Mouse (Mus musculus) heart, embryonic 10.5 days (tissue): ENCODE data around the gene Fcgrt. TPM values are rescaled to one million over a fixed set of nuclear protein-coding genes. Genes with fewer than 3 reads are reported as not detected.
"Not testable (repeated sequence)": the region's sequence is repeated elsewhere in the genome, so short reads cannot be mapped to it uniquely, and the experiment has no call there.

Source experiments
- DNase-seq: peaks from one replicate; pipeline ENCODE4 v3.0.0-alpha.2; 2017; ENCODE audit warnings: low spot score
- H3K27ac ChIP-seq: fragments of 300-500 bp; sonication (generic); 2 replicates; pipeline ENCODE4 v1.5.1; 2016; ENCODE audit warnings: mild to moderate bottlenecking
- H3K27me3 ChIP-seq: fragments of 300-500 bp; sonication (generic); 2 replicates; pipeline ENCODE4 v1.6.1; 2016; ENCODE audit warnings: mild to moderate bottlenecking; ENCODE audit not compliant: poor library complexity, insufficient read depth, severe bottlenecking
- H3K36me3 ChIP-seq: fragments of 300-500 bp; sonication (generic); 2 replicates; pipeline ENCODE4 v1.6.1; 2016; ENCODE audit warnings: mild to moderate bottlenecking, moderate library complexity
- H3K4me1 ChIP-seq: fragments of 300-500 bp; sonication (generic); 2 replicates; pipeline ENCODE4 v1.6.1; 2016; ENCODE audit warnings: mild to moderate bottlenecking
- H3K4me3 ChIP-seq: fragments of 300-500 bp; sonication (generic); 2 replicates; pipeline ENCODE4 v1.5.1; 2016; ENCODE audit warnings: mild to moderate bottlenecking, moderate library complexity
- H3K9me3 ChIP-seq: fragments of 300-500 bp; sonication (generic); 2 replicates; pipeline ENCODE4 v1.6.1; 2016; ENCODE audit warnings: mild to moderate bottlenecking, moderate library complexity
- WGBS: fragments of 180-500 bp; shearing (Covaris S2); methylation state at CpG from one replicate; pipeline ENCODE4 v1.1.7; 2016; 5-methylcytosine and 5-hydroxymethylcytosine counted together
- polyA plus RNA-seq: library from polyadenylated mRNA; unstranded; fragments of >200 nt; fragmentation: Nextera tagmentation; extraction: Ambion mirVana; gene quantifications from 2 replicates; pipeline ENCODE4 v1.2.1, GENCODE M21; 2016

Gene Fcgrt
- 7.8 and 10.2 TPM in 2 replicates for polyA plus RNA-seq

DNA sequence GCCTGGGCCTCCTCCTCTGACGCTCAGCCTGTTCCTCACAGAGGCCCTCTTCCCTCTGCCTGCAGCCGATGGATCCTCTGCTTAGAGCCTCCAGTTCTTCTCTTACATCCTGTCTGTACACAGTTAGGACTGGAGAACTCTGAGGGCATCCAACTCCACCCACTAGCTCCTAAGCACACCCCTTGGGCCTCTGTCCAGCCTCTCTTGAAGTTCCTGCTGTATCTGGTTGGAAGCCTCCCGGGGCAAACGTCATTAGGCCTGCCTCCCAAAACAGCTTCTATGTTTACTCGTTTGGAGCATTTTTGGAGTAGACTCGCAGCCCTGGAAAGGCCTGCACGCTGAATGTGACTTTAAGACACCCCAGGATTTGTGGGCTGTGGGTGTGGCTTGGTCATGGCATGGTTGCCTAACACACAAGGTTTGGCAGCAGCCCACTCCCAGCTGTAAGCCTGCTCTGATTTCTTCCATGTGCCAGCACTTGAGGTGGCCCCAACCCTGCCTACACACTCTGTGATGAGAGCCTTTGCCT is at the start of gene Fcgrt:
Gene Fcgrt (minus strand): TSS at position 200 of the 529 bp plus-strand sequence.
- H3K36me3 ChIP-seq = no peaks in the 10 kb centered on the region
- peaks cover 20% of the 10 kb centered on the region for H3K4me1 ChIP-seq
- peak within 1 kb of the TSS; percentile 69 for H3K27ac ChIP-seq
- H3K27me3 ChIP-seq = no peaks in the 10 kb centered on the region
- 60% methylated on average over 7 of the region's 7 CpGs for WGBS
- 0 out of 2 replicates have a peak within 1 kb of the TSS, but pooled peaks have one; percentile 19 for H3K4me3 ChIP-seq
- no peak for DNase-seq
- no peaks in the 10 kb centered on the region for H3K9me3 ChIP-seq

DNA sequence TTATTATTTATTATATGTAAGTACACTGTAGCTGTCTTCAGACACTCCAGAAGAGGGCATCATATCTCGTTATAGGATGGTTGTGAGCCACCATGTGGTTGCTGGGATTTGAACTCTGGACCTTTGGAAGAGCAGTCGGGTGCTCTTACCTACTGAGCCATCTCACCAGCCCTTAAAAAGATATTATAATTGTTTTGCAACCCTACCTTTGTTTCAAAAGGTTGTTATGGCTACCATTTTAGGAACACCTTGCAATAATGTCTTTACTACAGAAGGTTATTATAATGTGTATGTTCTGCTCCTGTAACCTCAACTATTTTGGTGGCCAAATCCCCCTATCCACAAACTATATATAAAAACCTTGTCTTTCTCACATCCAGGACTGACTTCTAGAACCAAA is 49.4 kb upstream of the Fcgrt start:
- Histone ChIP-seq H3K4me3 (peak overlapping the region; percentile 77; the same call in 1 of the 2 replicates), H3K4me1 (peaks cover 30% of the 10 kb centered on the region), H3K36me3 (peaks cover 13% of the 10 kb centered on the region), H3K27ac (peak overlapping the region; percentile 96; the same call in 1 of the 2 replicates)
- H3K9me3 ChIP-seq, DNase-seq, H3K27me3 ChIP-seq: not testable (repeated sequence)
- WGBS = 87% methylated on average over 2 of the region's 2 CpGs

- 68% methylated on average over 11 of the region's 11 CpGs for WGBS
- Histone ChIP-seq H3K27ac (no peak overlapping the region), H3K4me3 (no peak overlapping the region), H3K36me3 (peaks cover 19% of the 10 kb centered on the region), H3K27me3 (no peaks in the 10 kb centered on the region), H3K9me3 (no peaks in the 10 kb centered on the region), H3K4me1 (peaks cover 33% of the 10 kb centered on the region)
- no peak for DNase-seq
These were observed 47.7 kb upstream of the Fcgrt start for GRCm38 (mm10) chr7:45151303-45151702.

DNA sequence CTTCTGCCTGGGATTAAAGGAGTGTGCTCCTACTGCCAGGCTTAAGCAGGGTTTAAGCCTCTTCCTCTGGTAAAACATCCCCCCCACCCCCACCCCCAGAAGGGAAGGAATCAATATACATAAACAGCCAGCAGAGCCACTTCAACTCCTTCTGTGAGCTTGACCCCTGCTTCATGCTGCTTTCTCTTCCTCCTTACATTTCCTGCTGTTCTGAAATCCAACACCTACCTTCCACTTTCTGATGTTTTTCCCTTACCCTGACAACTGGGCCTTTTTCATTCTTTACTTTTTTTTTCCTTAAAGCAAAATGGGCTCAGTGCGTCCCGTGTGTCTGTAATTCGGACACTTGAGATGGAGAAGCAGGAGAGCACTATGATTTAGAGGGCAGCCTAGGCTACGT is 46.7 kb upstream of the Fcgrt start:
- peak overlapping the region; percentile 63 for H3K27ac ChIP-seq
- peaks cover 29% of the 10 kb centered on the region for H3K36me3 ChIP-seq
- H3K27me3 ChIP-seq = no peaks in the 10 kb centered on the region
- H3K4me1 ChIP-seq = peaks cover 33% of the 10 kb centered on the region
- no peaks in the 10 kb centered on the region for H3K9me3 ChIP-seq
- H3K4me3 ChIP-seq = no peak overlapping the region
- no peak for DNase-seq
- WGBS = 59% methylated on average over 4 of the region's 4 CpGs

- 60% methylated on average over 6 of the region's 6 CpGs for WGBS
- Histone ChIP-seq H3K9me3 (no peaks in the 10 kb centered on the region), H3K4me3 (no peak overlapping the region), H3K27ac (no peak overlapping the region; the same call in 1 of the 2 replicates), H3K27me3 (no peaks in the 10 kb centered on the region), H3K4me1 (peaks cover 27% of the 10 kb centered on the region; the same call in 1 of the 2 replicates), H3K36me3 (peaks cover 36% of the 10 kb centered on the region)
- no peak for DNase-seq
These were observed 45.9 kb upstream of the Fcgrt start for GRCm38 (mm10) chr7:45149545-45149944.

DNA sequence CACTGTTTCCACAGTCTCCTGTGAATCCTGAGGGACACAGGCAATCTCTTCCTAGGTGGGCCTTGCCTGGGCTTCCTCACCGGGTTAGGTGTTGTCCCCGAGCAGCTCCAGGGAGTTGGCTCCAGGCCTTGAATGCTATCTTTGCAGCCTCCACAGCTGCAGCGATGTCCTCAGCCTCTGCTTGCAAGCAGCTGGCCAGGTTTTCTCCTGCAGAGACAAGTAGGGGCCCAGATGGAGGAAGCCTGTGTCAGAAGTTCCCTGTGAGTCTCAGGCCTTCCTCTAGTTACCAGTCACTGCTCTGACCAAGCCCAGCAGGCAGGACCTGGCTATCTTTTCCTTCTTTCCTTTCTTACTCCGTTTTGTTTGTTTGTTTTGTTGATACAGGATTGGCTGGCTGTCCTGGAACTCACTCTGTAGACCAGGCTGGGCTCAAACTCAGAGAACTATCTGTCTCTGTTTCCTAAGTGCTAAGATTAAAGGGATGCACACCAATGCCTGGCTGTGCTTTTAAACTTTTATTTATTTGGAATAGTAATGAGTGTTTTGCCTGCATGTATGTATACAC is 45.0 kb upstream of the Fcgrt start:
- H3K36me3 ChIP-seq = peaks cover 44% of the 10 kb centered on the region
- 37% methylated on average over 4 of the region's 4 CpGs for WGBS

GRCm38 (mm10) chr7:45147899-45148298 is 44.2 kb upstream of the Fcgrt start:
- H3K4me3 ChIP-seq = no peak overlapping the region
- no peak for DNase-seq
- H3K4me1 ChIP-seq = peaks cover 23% of the 10 kb centered on the region; the same call in 1 of the 2 replicates
- no peaks in the 10 kb centered on the region for H3K9me3 ChIP-seq
- peaks cover 51% of the 10 kb centered on the region for H3K36me3 ChIP-seq
- WGBS = 74% methylated on average over 11 of the region's 11 CpGs
- 0 out of 2 replicates have a peak overlapping the region, but pooled peaks have one; percentile 62 for H3K27ac ChIP-seq
- no peaks in the 10 kb centered on the region for H3K27me3 ChIP-seq

More for the DNA sequence above, 45.0 kb upstream of the Fcgrt start:
- no peak for DNase-seq
- Histone ChIP-seq H3K4me3 (no peak overlapping the region), H3K27ac (peak overlapping the region; percentile 62), H3K9me3 (no peaks in the 10 kb centered on the region), H3K27me3 (no peaks in the 10 kb centered on the region), H3K4me1 (peaks cover 25% of the 10 kb centered on the region; the same call in 1 of the 2 replicates)

DNA sequence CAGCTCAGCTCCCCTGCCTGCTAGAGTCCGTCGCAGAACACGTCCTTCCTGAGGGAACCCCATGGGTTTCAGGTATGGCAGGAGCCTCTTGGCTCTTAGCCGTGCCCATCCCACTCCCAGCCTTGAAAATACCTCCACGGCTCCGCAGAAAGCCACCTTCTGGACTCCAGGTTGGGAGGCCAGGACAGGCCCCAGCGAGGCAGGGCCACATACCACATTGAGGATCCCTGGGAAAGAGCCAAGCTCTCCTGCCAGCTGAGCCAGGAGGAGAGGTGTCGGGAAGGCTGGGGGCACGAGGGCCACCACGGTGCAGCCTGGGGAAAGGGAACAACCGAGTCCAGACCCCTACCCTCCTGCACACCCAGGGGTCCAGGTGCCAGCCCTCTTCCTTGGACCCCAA is 43.6 kb upstream of the Fcgrt start:
- no peak overlapping the region for H3K27ac ChIP-seq
- peaks cover 57% of the 10 kb centered on the region for H3K36me3 ChIP-seq
- 87% methylated on average over 11 of the region's 11 CpGs for WGBS
- no peak for DNase-seq
- no peaks in the 10 kb centered on the region for H3K9me3 ChIP-seq
- no peaks in the 10 kb centered on the region for H3K27me3 ChIP-seq
- no peak overlapping the region for H3K4me3 ChIP-seq
- peaks cover 23% of the 10 kb centered on the region; the same call in 1 of the 2 replicates for H3K4me1 ChIP-seq

DNA sequence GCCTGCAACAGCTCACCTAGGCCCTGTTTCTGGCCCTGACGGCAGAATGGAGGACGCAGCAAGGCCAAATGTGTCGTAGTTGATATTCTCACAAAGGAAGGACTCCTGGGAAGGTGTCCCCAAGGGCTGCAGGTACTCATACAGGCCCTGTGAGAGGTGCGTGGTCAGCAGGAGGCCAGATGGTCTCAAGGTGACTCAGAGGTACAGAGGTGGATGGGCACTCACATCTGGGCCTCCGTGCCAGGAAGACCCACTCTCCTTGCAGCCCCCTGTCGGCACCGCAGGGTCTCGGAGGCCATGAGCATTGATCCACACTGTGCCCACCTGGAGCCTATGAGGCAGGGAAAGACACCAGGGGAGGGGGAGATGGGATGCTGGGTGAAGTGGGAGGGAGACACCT is 41.8 kb upstream of the Fcgrt start:
- H3K27me3 ChIP-seq = no peaks in the 10 kb centered on the region
- no peaks in the 10 kb centered on the region for H3K9me3 ChIP-seq
- peaks cover 67% of the 10 kb centered on the region for H3K36me3 ChIP-seq
- peaks cover 20% of the 10 kb centered on the region; the same call in 1 of the 2 replicates for H3K4me1 ChIP-seq
- no peak for DNase-seq
- H3K27ac ChIP-seq = no peak overlapping the region
- no peak overlapping the region for H3K4me3 ChIP-seq
- 93% methylated on average over 8 of the region's 8 CpGs for WGBS

- no peak for DNase-seq
- H3K27me3 ChIP-seq = no peaks in the 10 kb centered on the region
- WGBS = 88% methylated on average over 13 of the region's 13 CpGs
- H3K9me3 ChIP-seq = no peaks in the 10 kb centered on the region
- H3K4me3 ChIP-seq = no peak overlapping the region
- H3K27ac ChIP-seq = no peak overlapping the region
- peaks cover 22% of the 10 kb centered on the region; the same call in 1 of the 2 replicates for H3K4me1 ChIP-seq
- peaks cover 67% of the 10 kb centered on the region for H3K36me3 ChIP-seq
These were observed 40.9 kb upstream of the Fcgrt start for GRCm38 (mm10) chr7:45144368-45145174.

- DNase-seq = no peak
- Histone ChIP-seq H3K4me3 (no peak overlapping the region), H3K9me3 (no peaks in the 10 kb centered on the region), H3K36me3 (peaks cover 54% of the 10 kb centered on the region), H3K27ac (no peak overlapping the region), H3K4me1 (0 out of 2 replicates have a peak, but pooled peaks cover 9% of the 10 kb centered on the region), H3K27me3 (peaks cover 5% of the 10 kb centered on the region; the same call in 1 of the 2 replicates)
- 87% methylated on average over 5 of the region's 5 CpGs for WGBS
These were observed 38.3 kb upstream of the Fcgrt start for GRCm38 (mm10) chr7:45141914-45142313.

- H3K36me3 ChIP-seq = peaks cover 48% of the 10 kb centered on the region
- 89% methylated on average over 3 of the region's 3 CpGs for WGBS
These were observed 37.7 kb upstream of the Fcgrt start for GRCm38 (mm10) chr7:45141319-45141718.

More at GRCm38 (mm10) chr7:45141319-45141718, 37.7 kb upstream of the Fcgrt start:
- H3K27ac ChIP-seq = no peak overlapping the region
- no peak overlapping the region for H3K4me3 ChIP-seq
- H3K27me3 ChIP-seq = peaks cover 5% of the 10 kb centered on the region; the same call in 1 of the 2 replicates
- no peak for DNase-seq
- no peaks in the 10 kb centered on the region for H3K9me3 ChIP-seq
- 0 out of 2 replicates have a peak, but pooled peaks cover 9% of the 10 kb centered on the region for H3K4me1 ChIP-seq
